Mouse (Mus musculus) heart, embryonic 14.5 days (tissue): ENCODE results near the gene Cfap65. TPM values are rescaled to one million over a fixed set of nuclear protein-coding genes. Genes with fewer than 3 reads are reported as not detected.

Experiments
- ATAC-seq: fragments of 200-750 bp; cut with Nextera tagmentation; 2 replicates; pipeline ENCODE4 v1.8.0; 2017; ENCODE audit warnings: low read depth, moderate TSS enrichment; ENCODE audit not compliant: insufficient number of reproducible peaks, insufficient read depth, low FRiP score
- H3K27ac ChIP-seq, 2 experiments: fragments of 200-500 bp in 1 of 2; fragments of 300-500 bp in 1 of 2; sonication (generic) in 1 of 2; replicated peaks in 1 of 2; 2 replicates each; pipeline ENCODE4 v1.5.1; 2012 to 2014; ENCODE audit warnings: low read depth in 2 of 2, low read length in 2 of 2, control low read depth in 1 of 2, mild to moderate bottlenecking in 1 of 2, mixed read lengths in 1 of 2; ENCODE audit not compliant: control insufficient read depth in 1 of 2, insufficient read depth in 1 of 2
- H3K27me3 ChIP-seq: fragments of 300-500 bp; sonication (generic); 2 replicates; pipeline ENCODE4 v1.6.1; 2014; ENCODE audit warnings: mild to moderate bottlenecking, low read length, control low read depth; ENCODE audit not compliant: control insufficient read depth, insufficient read depth
- H3K36me3 ChIP-seq: fragments of 300-500 bp; sonication (generic); 2 replicates; pipeline ENCODE4 v1.6.1; 2014; ENCODE audit warnings: mild to moderate bottlenecking, control low read depth, low read length, mixed read lengths; ENCODE audit not compliant: control insufficient read depth, insufficient read depth
- H3K4me1 ChIP-seq, 2 experiments: fragments of 200-500 bp in 1 of 2; fragments of 300-500 bp in 1 of 2; sonication (generic) in 1 of 2; 2 replicates each; pipeline ENCODE4 v1.6.1; 2012 to 2014; ENCODE audit warnings: low read length in 2 of 2, control low read depth in 1 of 2, mixed read lengths in 1 of 2; ENCODE audit not compliant: control insufficient read depth in 2 of 2, insufficient read depth in 2 of 2
- H3K4me2 ChIP-seq: fragments of 300-500 bp; sonication (generic); 2 replicates; pipeline ENCODE4 v1.6.1; 2014; ENCODE audit warnings: mild to moderate bottlenecking, low read length
- H3K4me3 ChIP-seq, 2 experiments: fragments of 200-500 bp in 1 of 2; fragments of 300-500 bp in 1 of 2; sonication (generic) in 1 of 2; 2 replicates each; pipeline ENCODE4 v1.5.1; 2012 to 2014; ENCODE audit warnings: low read length in 2 of 2, mild to moderate bottlenecking in 2 of 2, control low read depth in 1 of 2, low read depth in 1 of 2, moderate library complexity in 1 of 2; ENCODE audit not compliant: control insufficient read depth in 1 of 2, insufficient read depth in 1 of 2
- H3K9ac ChIP-seq: fragments of 300-500 bp; sonication (generic); 2 replicates; pipeline ENCODE4 v1.6.1; 2014; ENCODE audit warnings: mild to moderate bottlenecking, low read length
- H3K9me3 ChIP-seq: fragments of 300-500 bp; sonication (generic); 2 replicates; pipeline ENCODE4 v1.6.1; 2016; ENCODE audit warnings: low read length, control low read depth; ENCODE audit not compliant: control insufficient read depth
- WGBS: fragments of 180-500 bp; shearing (Covaris S2); extraction: QIAGEN DNeasy Blood & Tissue Kit; methylation state at CpG from one replicate; pipeline ENCODE4 v1.1.7; 2014; 5-methylcytosine and 5-hydroxymethylcytosine counted together
- polyA plus RNA-seq: library from polyadenylated mRNA; unstranded; fragments of >200 nt; fragmentation: Nextera tagmentation; extraction: Ambion mirVana; gene quantifications from 2 replicates; pipeline ENCODE4 v1.2.1, GENCODE M21; 2014

The Cfap65 gene
- polyA plus RNA-seq, 1 experiment from 2014 or later, result not detected

- peaks cover 99% of the 10 kb centered on the region for H3K27me3 ChIP-seq
- H3K4me2 ChIP-seq, result 0 out of 2 replicates have a peak overlapping the region, but pooled peaks have one; percentile 0
- H3K4me3 ChIP-seq, result peak overlapping the region in 1 of 2 experiments; percentile 45; a peak in 2 of 4 replicates
- no peak overlapping the region for H3K27ac ChIP-seq
- no peak for ATAC-seq
- H3K36me3 ChIP-seq, result no peaks in the 10 kb centered on the region
- H3K4me1 ChIP-seq, result peaks cover 3 to 27% of the 10 kb centered on the region in 2 experiments; a peak in 3 of 4 replicates
- H3K9ac ChIP-seq, result no peak overlapping the region
- WGBS, result 2% methylated on average over 24 of the region's 24 CpGs
- no peaks in the 10 kb centered on the region for H3K9me3 ChIP-seq
These were observed 14.3 kb upstream of the Cfap65 start for GRCm38 (mm10) chr1:74949666-74950050.

GRCm38 (mm10) chr1:74948784-74949665 lies 13.6 kb upstream of the Cfap65 start:
- Histone ChIP-seq H3K9ac (no peak overlapping the region), H3K4me1 (peaks cover 3 to 27% of the 10 kb centered on the region in 2 experiments; a peak in 3 of 4 replicates), H3K4me2 (peak overlapping the region; percentile 62), H3K27me3 (peaks cover 100% of the 10 kb centered on the region), H3K27ac (no peak overlapping the region), H3K9me3 (no peaks in the 10 kb centered on the region), H3K36me3 (no peaks in the 10 kb centered on the region), H3K4me3 (peak overlapping the region in 1 of 2 experiments; percentile 45; a peak in 2 of 4 replicates)
- WGBS, result 3% methylated on average over 20 of the region's 20 CpGs
- no peak for ATAC-seq

GRCm38 (mm10) chr1:74947986-74948670 lies 12.7 kb upstream of the Cfap65 start:
- Histone ChIP-seq H3K27me3 (peaks cover 99% of the 10 kb centered on the region), H3K4me1 (peaks cover 3 to 27% of the 10 kb centered on the region in 2 experiments; a peak in 3 of 4 replicates), H3K27ac (no peak overlapping the region), H3K36me3 (no peaks in the 10 kb centered on the region), H3K4me2 (peak overlapping the region; percentile 62), H3K9ac (no peak overlapping the region), H3K4me3 (peak overlapping the region in 1 of 2 experiments; percentile 33; a peak in 2 of 4 replicates), H3K9me3 (no peaks in the 10 kb centered on the region)
- ATAC-seq, result no peak
- 3% methylated on average over 39 of the region's 41 CpGs for WGBS

- 48% methylated on average over 12 of the region's 12 CpGs for WGBS
- Histone ChIP-seq H3K36me3 (no peaks in the 10 kb centered on the region), H3K27me3 (peaks cover 65% of the 10 kb centered on the region), H3K4me3 (no peak overlapping the region), H3K4me1 (no peaks in the 10 kb centered on the region), H3K9ac (no peak overlapping the region), H3K27ac (no peak overlapping the region), H3K9me3 (no peaks in the 10 kb centered on the region), H3K4me2 (no peak overlapping the region)
- ATAC-seq, result no peak
These were observed 6.4 kb upstream of the Cfap65 start for GRCm38 (mm10) chr1:74941651-74942360.

GRCm38 (mm10) chr1:74939762-74940161 lies 4.4 kb upstream of the Cfap65 start:
- no peak for ATAC-seq
- H3K9ac ChIP-seq, result no peak overlapping the region
- H3K4me3 ChIP-seq, result no peak overlapping the region
- H3K36me3 ChIP-seq, result no peaks in the 10 kb centered on the region
- peaks cover 59% of the 10 kb centered on the region for H3K27me3 ChIP-seq
- no peaks in the 10 kb centered on the region for H3K9me3 ChIP-seq
- no peak overlapping the region for H3K27ac ChIP-seq
- no peak overlapping the region for H3K4me2 ChIP-seq
- WGBS, result 8% methylated on average over 3 of the region's 3 CpGs
- H3K4me1 ChIP-seq, result no peaks in the 10 kb centered on the region

GRCm38 (mm10) chr1:74936221-74936830 lies 927 bp upstream of the Cfap65 start:
- 41% methylated on average over 12 of the region's 12 CpGs for WGBS
- Histone ChIP-seq H3K9ac (no peak overlapping the region), H3K4me3 (no peak overlapping the region), H3K4me1 (no peaks in the 10 kb centered on the region), H3K4me2 (no peak overlapping the region), H3K9me3 (no peaks in the 10 kb centered on the region), H3K27me3 (peaks cover 52% of the 10 kb centered on the region), H3K27ac (no peak overlapping the region), H3K36me3 (no peaks in the 10 kb centered on the region)
- no peak for ATAC-seq
